Mouse (Mus musculus): ENCODE data around the gene Hist1h2af.

Gene Hist1h2af

GRCm38 (mm10) chr13:23515826-23516620 lies 17.7 kb upstream of the Hist1h2af start:
- DNase-seq = no peak

GRCm38 (mm10) chr13:23516822-23517602 lies 16.7 kb upstream of the Hist1h2af start:
- no peak for DNase-seq

GRCm38 (mm10) chr13:23517603-23518294 lies 16.0 kb upstream of the Hist1h2af start:
- DNase-seq = peak; percentile 87

GRCm38 (mm10) chr13:23518295-23518603 lies 15.5 kb upstream of the Hist1h2af start:
- no peak for DNase-seq

- peak; percentile 65 for DNase-seq
These were observed 14.8 kb upstream of the Hist1h2af start for GRCm38 (mm10) chr13:23518885-23519284.

GRCm38 (mm10) chr13:23519416-23519815 lies 14.3 kb upstream of the Hist1h2af start:
- DNase-seq = peak; percentile 66

- DNase-seq = peak; percentile 49
These were observed 12.0 kb upstream of the Hist1h2af start for GRCm38 (mm10) chr13:23521703-23522102.

- no peak for DNase-seq
These were observed 9.7 kb upstream of the Hist1h2af start for GRCm38 (mm10) chr13:23523976-23524375.

GRCm38 (mm10) chr13:23524654-23525053 lies 9.1 kb upstream of the Hist1h2af start:
- peak; percentile 53 for DNase-seq

GRCm38 (mm10) chr13:23525901-23526300 lies 7.8 kb upstream of the Hist1h2af start:
- no peak for DNase-seq

GRCm38 (mm10) chr13:23526312-23526711 lies 7.4 kb upstream of the Hist1h2af start:
- DNase-seq = peak; percentile 89

GRCm38 (mm10) chr13:23529005-23529404 lies 4.7 kb upstream of the Hist1h2af start:
- DNase-seq = no peak

GRCm38 (mm10) chr13:23529480-23530165 lies 4.1 kb upstream of the Hist1h2af start:
- no peak for DNase-seq

- peak; percentile 55 for DNase-seq
These were observed 3.4 kb upstream of the Hist1h2af start for GRCm38 (mm10) chr13:23530181-23530900.

GRCm38 (mm10) chr13:23530901-23531875 lies 2.5 kb upstream of the Hist1h2af start, which contains the start of gene Hist1h4h:
Gene Hist1h4h, plus strand, starts transcription at chr13:23531050.
- peak; percentile 98 for DNase-seq

- no peak for DNase-seq
These were observed 1.2 kb upstream of the Hist1h2af start for GRCm38 (mm10) chr13:23532262-23533075.

GRCm38 (mm10) chr13:23534368-23535131 lies 844 bp downstream of the Hist1h2af start:
- peak; percentile 47 for DNase-seq

GRCm38 (mm10) chr13:23535137-23536075 lies 1.7 kb downstream of the Hist1h2af start, which contains the start of gene Hist1h3g:
Gene Hist1h3g, plus strand, starts transcription at chr13:23535422.
- DNase-seq = peak; percentile 94

All from layer of hippocampus, adult 9-11 months (tissue).